Mouse (Mus musculus): Measurements from ENCODE around the gene Tanc2.

Tanc2 gene

GRCm38 (mm10) chr11:105955815-105956430 is 366.1 kb downstream of the Tanc2 start:
- DNase-seq (ENCODE audit: low read depth), result no peak

DNA sequence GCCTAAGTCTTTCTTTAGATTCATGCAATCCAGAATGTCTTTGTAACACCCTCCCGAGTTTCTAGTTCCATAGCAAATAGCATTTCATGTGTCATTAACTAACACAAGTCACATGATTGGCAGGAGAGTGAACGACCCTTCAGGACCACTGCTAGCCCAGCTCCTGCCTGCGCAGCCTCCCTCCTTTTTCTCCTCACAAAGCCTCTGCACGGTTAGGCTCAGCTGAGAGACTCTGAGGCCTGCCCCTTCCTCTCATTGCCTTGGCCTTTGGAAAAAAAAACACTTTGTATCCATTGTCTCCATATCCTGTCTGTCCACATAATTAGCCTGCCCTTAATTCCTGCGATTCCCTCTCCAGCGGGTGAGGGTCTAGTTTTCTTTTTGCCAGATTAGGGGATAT is 367.7 kb downstream of the Tanc2 start:
- no peak for DNase-seq (ENCODE audit: low read depth)

GRCm38 (mm10) chr11:105958566-105958965 is 368.8 kb downstream of the Tanc2 start:
- no peak for DNase-seq (ENCODE audit: low read depth)

- DNase-seq (ENCODE audit: low read depth), result no peak
Measured at GRCm38 (mm10) chr11:105959355-105959754, 369.6 kb downstream of the Tanc2 start.

GRCm38 (mm10) chr11:105964691-105965090 is 374.9 kb downstream of the Tanc2 start:
- DNase-seq (ENCODE audit: low read depth), result no peak

- no peak for DNase-seq (ENCODE audit: low read depth)
Measured at GRCm38 (mm10) chr11:105966288-105966687, 376.5 kb downstream of the Tanc2 start.

DNA sequence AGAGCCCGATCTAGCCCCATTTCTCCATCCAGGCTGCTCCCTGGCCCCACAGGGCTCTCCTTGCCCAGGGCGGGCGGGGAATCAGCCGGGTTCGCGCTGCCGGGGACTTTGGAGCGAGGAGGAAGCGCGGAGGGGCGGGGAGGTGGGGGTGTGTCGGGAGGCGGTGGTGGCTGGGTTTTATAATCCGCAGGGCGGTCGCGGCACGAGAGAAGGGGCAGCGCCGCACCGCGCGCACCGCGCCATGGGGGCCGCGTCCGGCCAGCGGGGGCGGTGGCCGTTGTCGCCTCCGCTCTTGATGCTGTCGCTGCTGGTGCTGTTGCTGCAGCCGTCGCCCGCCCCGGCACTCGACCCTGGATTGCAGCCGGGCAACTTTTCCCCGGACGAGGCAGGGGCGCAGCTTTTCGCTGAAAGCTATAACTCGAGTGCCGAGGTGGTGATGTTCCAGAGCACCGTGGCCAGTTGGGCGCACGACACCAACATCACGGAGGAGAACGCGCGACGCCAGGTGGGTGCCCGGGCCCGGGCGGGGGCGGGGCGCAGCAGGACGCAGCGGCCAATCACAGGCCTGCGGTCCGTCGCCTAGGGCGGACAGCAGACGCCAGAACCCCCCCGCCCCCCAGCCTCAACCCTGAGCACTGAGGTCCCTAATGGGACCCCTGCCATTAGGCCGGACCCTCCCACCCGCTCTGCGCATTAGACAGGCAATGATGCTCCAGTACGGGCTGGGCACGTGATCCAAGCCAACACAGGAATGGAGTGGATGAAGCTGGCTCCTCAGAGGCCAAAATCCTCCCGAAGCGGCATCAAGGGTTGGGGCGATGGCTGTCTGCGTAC is 378.2 kb downstream of the Tanc2 start, which contains the start of gene Ace:
Gene Ace, plus strand, starts transcription at position 205 of the 834 bp plus-strand sequence.
- no peak for DNase-seq (ENCODE audit: low read depth)

DNA sequence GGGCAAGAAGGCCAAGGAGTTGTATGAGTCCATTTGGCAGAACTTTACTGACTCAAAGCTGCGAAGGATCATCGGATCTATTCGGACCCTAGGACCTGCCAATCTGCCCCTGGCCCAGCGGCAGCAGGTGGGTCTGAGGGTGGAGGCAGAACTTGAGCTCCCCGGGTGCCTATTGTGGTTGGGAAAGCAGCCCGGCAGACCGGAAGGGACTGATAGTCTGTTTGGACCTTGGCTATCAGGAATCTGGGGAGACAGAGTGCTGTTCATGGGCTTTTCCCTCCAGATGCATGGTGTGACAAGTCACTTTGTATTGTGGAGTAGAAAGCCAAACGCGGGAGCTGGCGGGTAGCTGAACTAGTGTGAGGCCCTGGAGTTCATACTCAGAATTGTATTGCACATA is 379.2 kb downstream of the Tanc2 start:
- DNase-seq (ENCODE audit: low read depth), result no peak

DNA sequence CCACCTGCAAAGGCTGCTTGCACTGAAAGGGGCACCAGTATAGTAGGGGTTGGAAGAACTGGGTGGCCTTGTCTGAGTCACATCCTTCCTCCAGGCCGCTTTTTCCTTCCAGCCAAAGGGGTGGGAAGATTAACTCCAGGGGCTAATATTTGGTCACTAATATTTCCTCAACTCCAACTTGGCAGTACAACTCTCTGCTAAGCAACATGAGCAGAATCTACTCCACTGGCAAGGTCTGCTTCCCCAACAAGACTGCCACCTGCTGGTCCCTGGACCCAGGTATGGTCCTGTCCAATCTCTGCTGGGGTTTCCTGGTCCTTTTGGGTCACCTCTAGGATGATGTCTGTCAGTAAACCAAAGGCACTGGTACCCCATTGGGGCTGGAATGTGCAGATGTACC is 379.7 kb downstream of the Tanc2 start:
- peak; percentile 40 for DNase-seq (ENCODE audit: low read depth)

GRCm38 (mm10) chr11:105974593-105974992 is 384.8 kb downstream of the Tanc2 start:
- no peak for DNase-seq (ENCODE audit: low read depth)

- DNase-seq (ENCODE audit: low read depth), result no peak
Measured at GRCm38 (mm10) chr11:105975050-105975449, 385.3 kb downstream of the Tanc2 start.

- no peak for DNase-seq (ENCODE audit: low read depth)
Measured at GRCm38 (mm10) chr11:105975636-105976035, 385.9 kb downstream of the Tanc2 start.

- DNase-seq (ENCODE audit: low read depth), result no peak
Measured at GRCm38 (mm10) chr11:105978232-105978631, 388.4 kb downstream of the Tanc2 start.

- DNase-seq (ENCODE audit: low read depth), result no peak
Measured at GRCm38 (mm10) chr11:105978634-105979033, 388.8 kb downstream of the Tanc2 start.
